Mouse (Mus musculus) hindbrain, embryonic 11.5 days (tissue): ENCODE measurements around the gene Rgs14. TPM values are rescaled to one million over a fixed set of nuclear protein-coding genes. Genes with fewer than 3 reads are reported as not detected.

Experiments
- ATAC-seq: fragments of 200-750 bp; cut with Nextera tagmentation; 2 replicates; pipeline ENCODE4 v1.8.0; 2017; ENCODE audit warnings: mild to moderate bottlenecking, moderate TSS enrichment, moderate library complexity; ENCODE audit not compliant: low FRiP score
- DNase-seq: peaks from one replicate; pipeline ENCODE4 v3.0.0-alpha.2; 2015; ENCODE audit warnings: low spot score
- H3K27ac ChIP-seq: fragments of 300-500 bp; sonication (generic); 2 replicates; pipeline ENCODE4 v1.5.1; 2014; ENCODE audit warnings: mild to moderate bottlenecking, low read depth, low read length
- H3K27me3 ChIP-seq: fragments of 300-500 bp; sonication (generic); 2 replicates; pipeline ENCODE4 v1.6.1; 2014; ENCODE audit warnings: mild to moderate bottlenecking, low read length, moderate library complexity, mixed read lengths; ENCODE audit not compliant: control insufficient read depth, insufficient read depth
- H3K36me3 ChIP-seq: fragments of 300-500 bp; sonication (generic); 2 replicates; pipeline ENCODE4 v1.6.1; 2014; ENCODE audit warnings: mild to moderate bottlenecking, low read length, moderate library complexity, mixed read lengths; ENCODE audit not compliant: control insufficient read depth, insufficient read depth
- H3K4me1 ChIP-seq: fragments of 300-500 bp; sonication (generic); replicated peaks from 2 replicates; pipeline ENCODE4 v1.6.1; 2014; ENCODE audit warnings: low read length, mixed read lengths; ENCODE audit not compliant: control insufficient read depth, insufficient read depth
- H3K4me2 ChIP-seq: fragments of 300-500 bp; sonication (generic); replicated peaks from 2 replicates; pipeline ENCODE4 v1.6.1; 2014; ENCODE audit warnings: mild to moderate bottlenecking, low read depth, low read length
- H3K4me3 ChIP-seq: fragments of 300-500 bp; sonication (generic); 2 replicates; pipeline ENCODE4 v1.5.1; 2014; ENCODE audit warnings: low read depth, low read length
- H3K9ac ChIP-seq: fragments of 300-500 bp; sonication (generic); 2 replicates; pipeline ENCODE4 v1.6.1; 2014; ENCODE audit warnings: low read depth, low read length
- H3K9me3 ChIP-seq: fragments of 300-500 bp; sonication (generic); 2 replicates; pipeline ENCODE4 v1.6.1; 2016; ENCODE audit warnings: low read length; ENCODE audit not compliant: control insufficient read depth
- WGBS: fragments of 180-500 bp; shearing (Covaris S2); extraction: QIAGEN DNeasy Blood & Tissue Kit; methylation state at CpG from one replicate; pipeline ENCODE4 v1.1.7; 2014; 5-methylcytosine and 5-hydroxymethylcytosine counted together
- polyA plus RNA-seq: library from polyadenylated mRNA; unstranded; fragments of >200 nt; fragmentation: Nextera tagmentation; extraction: Ambion mirVana; gene quantifications from 2 replicates; pipeline ENCODE4 v1.2.1, GENCODE M21; 2014

The Rgs14 gene
- polyA plus RNA-seq, 1 experiment from 2014 or later: 0.48 TPM

- no peak for DNase-seq
- Histone ChIP-seq H3K9me3 (no peaks in the 10 kb centered on the region), H3K4me1 (no peaks in the 10 kb centered on the region), H3K27me3 (no peaks in the 10 kb centered on the region), H3K4me2 (no peak overlapping the region), H3K36me3 (no peaks in the 10 kb centered on the region), H3K4me3 (no peak overlapping the region), H3K9ac (no peak overlapping the region), H3K27ac (no peak overlapping the region)
- ATAC-seq: no peak
- 80% methylated on average over 10 of the region's 10 CpGs for WGBS
Measured at GRCm38 (mm10) chr13:55431889-55432685, 62.6 kb downstream of the Rgs14 start.

Other genes starting within 250 kb of the Rgs14 start
- not detected in 2 replicates for gene Gm17617, start 236.2 kb upstream of the Rgs14 start, polyA plus RNA-seq
- 0.66 and 1.5 TPM in 2 replicates for gene Fgfr4, start 217.1 kb upstream of the Rgs14 start, polyA plus RNA-seq
- 64.5 and 108 TPM in 2 replicates for gene Nsd1, start 159.9 kb upstream of the Rgs14 start, polyA plus RNA-seq
- gene Prelid1, start 49.2 kb upstream of the Rgs14 start, polyA plus RNA-seq: 433 and 450 TPM in 2 replicates
- gene Rab24, start 47.8 kb upstream of the Rgs14 start, polyA plus RNA-seq: 90.2 and 90.9 TPM in 2 replicates
- 28.4 and 30.5 TPM in 2 replicates for gene Mxd3, start 39.9 kb upstream of the Rgs14 start, polyA plus RNA-seq
- gene Lman2, start 6.9 kb upstream of the Rgs14 start, polyA plus RNA-seq: 64.8 and 77.3 TPM in 2 replicates
- gene Slc34a1, start 28.5 kb downstream of the Rgs14 start, polyA plus RNA-seq: not detected in 2 replicates
- not detected in 2 replicates for gene Pfn3, start 45.5 kb downstream of the Rgs14 start, polyA plus RNA-seq
- gene F12, start 57.1 kb downstream of the Rgs14 start, polyA plus RNA-seq: 0.28 TPM in 1 of 2 replicates, not detected in the other
- 37.6 and 52.3 TPM in 2 replicates for gene Grk6, start 75.3 kb downstream of the Rgs14 start, polyA plus RNA-seq
- 2.4 and 2.5 TPM in 2 replicates for gene Prr7, start 94.5 kb downstream of the Rgs14 start, polyA plus RNA-seq
- 277 and 314 TPM in 2 replicates for gene Dbn1, start 118.4 kb downstream of the Rgs14 start, polyA plus RNA-seq
- 135 and 152 TPM in 2 replicates for gene Pdlim7, start 143.9 kb downstream of the Rgs14 start, polyA plus RNA-seq
- 2.2 and 2.8 TPM in 2 replicates for gene Dok3, start 159.6 kb downstream of the Rgs14 start, polyA plus RNA-seq
- gene Ddx41, start 166.9 kb downstream of the Rgs14 start, polyA plus RNA-seq: 67.6 and 75.0 TPM in 2 replicates
- 44.5 and 45.9 TPM in 2 replicates for gene Fam193b, start 201.4 kb downstream of the Rgs14 start, polyA plus RNA-seq
- 50.1 and 63.8 TPM in 2 replicates for gene Tmed9, start 204.0 kb downstream of the Rgs14 start, polyA plus RNA-seq
- 23.2 and 27.7 TPM in 2 replicates for gene B4galt7, start 230.2 kb downstream of the Rgs14 start, polyA plus RNA-seq